Mouse (Mus musculus): ENCODE results near the gene Ms4a7. TPM values are rescaled to one million over a fixed set of nuclear protein-coding genes. Genes with fewer than 3 reads are reported as not detected.

Ms4a7 gene
- total RNA-seq, 1 experiment from 2014 or later = not detected

- ATAC-seq (replicated peaks in 1 of 2; ENCODE audit: insufficient read depth in 1 of 2, low FRiP score in 2 of 2, low TSS enrichment in 1 of 2, low read depth in 1 of 2, poor library complexity in 2 of 2, severe bottlenecking in 2 of 2) = no peak
These were observed 43.0 kb downstream of the Ms4a7 start for GRCm38 (mm10) chr19:11292990-11293389.

GRCm38 (mm10) chr19:11283773-11284172 lies 52.2 kb downstream of the Ms4a7 start, which contains the start of gene Ms4a5:
Ms4a5 (minus strand) TSS chr19:11283873.
- no peak for ATAC-seq (replicated peaks in 1 of 2; ENCODE audit: insufficient read depth in 1 of 2, low FRiP score in 2 of 2, low TSS enrichment in 1 of 2, low read depth in 1 of 2, poor library complexity in 2 of 2, severe bottlenecking in 2 of 2)

GRCm38 (mm10) chr19:11280223-11280622 lies 55.7 kb downstream of the Ms4a7 start:
- no peak for ATAC-seq (replicated peaks in 1 of 2; ENCODE audit: insufficient read depth in 1 of 2, low FRiP score in 2 of 2, low TSS enrichment in 1 of 2, low read depth in 1 of 2, poor library complexity in 2 of 2, severe bottlenecking in 2 of 2)

DNA sequence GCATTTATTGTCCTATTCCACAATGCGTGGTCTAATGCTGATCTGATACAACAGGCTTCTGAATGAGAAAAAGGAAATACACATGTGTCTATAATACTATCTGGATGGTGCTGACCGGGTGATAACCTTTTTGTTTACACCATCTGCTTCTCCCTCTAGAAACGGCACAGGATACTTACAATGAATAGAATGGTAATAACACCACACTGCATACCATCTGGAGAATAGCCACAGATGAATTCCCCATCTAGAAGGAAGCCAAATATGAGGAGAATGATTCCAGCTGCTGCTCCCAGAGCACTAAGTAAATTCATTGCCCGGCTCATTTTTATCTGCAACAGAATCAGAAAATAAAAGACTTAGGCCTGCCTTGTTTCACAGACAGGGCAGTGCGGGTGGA lies 59.5 kb downstream of the Ms4a7 start:
- no peak for ATAC-seq (replicated peaks in 1 of 2; ENCODE audit: insufficient read depth in 1 of 2, low FRiP score in 2 of 2, low TSS enrichment in 1 of 2, low read depth in 1 of 2, poor library complexity in 2 of 2, severe bottlenecking in 2 of 2)

Other genes with a start within 250 kb of the Ms4a7 start
- not detected in 2 replicates for gene 1700017D01Rik, start 205.3 kb downstream of the Ms4a7 start, total RNA-seq (2017)
- not detected in 2 replicates for gene 1700025F22Rik, start 170.8 kb downstream of the Ms4a7 start, total RNA-seq (2017)
- not detected in 2 replicates for gene Ms4a13, start 139.4 kb downstream of the Ms4a7 start, total RNA-seq (2017)
- not detected in 2 replicates for gene Ms4a12, start 103.7 kb downstream of the Ms4a7 start, total RNA-seq (2017)
- gene Ms4a1, start 69.9 kb downstream of the Ms4a7 start, total RNA-seq (2017) = 0.38 TPM in 1 of 2 replicates, not detected in the other
- not detected in 2 replicates for gene Ms4a5, start 52.3 kb downstream of the Ms4a7 start, total RNA-seq (2017)
- gene Ms4a14, start 21.7 kb downstream of the Ms4a7 start, total RNA-seq (2017) = not detected in 2 replicates
- gene Ms4a4a, start 39.4 kb upstream of the Ms4a7 start, total RNA-seq (2017) = not detected in 2 replicates
- gene Ms4a4c, start 68.6 kb upstream of the Ms4a7 start, total RNA-seq (2017) = 10.5 and 14.1 TPM in 2 replicates
- gene Ms4a4b, start 107.4 kb upstream of the Ms4a7 start, total RNA-seq (2017) = 1.1 and 4.7 TPM in 2 replicates
- gene Ms4a6c, start 133.2 kb upstream of the Ms4a7 start, total RNA-seq (2017) = 23.6 and 32.0 TPM in 2 replicates
- 0.69 and 11.6 TPM in 2 replicates for gene Gm8369, start 149.8 kb upstream of the Ms4a7 start, total RNA-seq (2017)
- gene Ms4a6b, start 180.4 kb upstream of the Ms4a7 start, total RNA-seq (2017) = 15.9 and 39.4 TPM in 2 replicates
- 0.25 TPM in 1 of 2 replicates, not detected in the other for gene Ms4a4d, start 200.7 kb upstream of the Ms4a7 start, total RNA-seq (2017)